Mouse (Mus musculus) liver, embryonic 14 days (tissue): Measurements from ENCODE around the gene Rac1. TPM values are rescaled to one million over a fixed set of nuclear protein-coding genes. Genes with fewer than 3 reads are reported as not detected.

Experiments used
- polyA plus RNA-seq: library from polyadenylated mRNA; depleted of rRNA; stranded (reverse); fragments of >200 nt; gene quantifications from 2 replicates; pipeline ENCODE4 v1.2.3, GENCODE M21; 2012; rRNA removed

The Rac1 gene
- 111 and 124 TPM in 2 replicates for polyA plus RNA-seq

GRCm38 (mm10) chr5:143527486-143528307, at the start of gene Rac1:
TSS of gene Rac1 (minus strand) at chr5:143528036.

GRCm38 (mm10) chr5:143464100-143464756, 63.6 kb downstream of the Rac1 start, which contains the start of gene Daglb:
TSS of gene Daglb (plus strand) at chr5:143464584.

Other genes starting within 250 kb of the Rac1 start
- gene Zfp853, start 234.4 kb downstream of the Rac1 start, polyA plus RNA-seq, result 0.06 and 0.08 TPM in 2 replicates
- gene E130309D02Rik, start 212.7 kb downstream of the Rac1 start, polyA plus RNA-seq, result 10.8 and 13.9 TPM in 2 replicates
- 15.1 and 16.1 TPM in 2 replicates for gene Zdhhc4, start 198.8 kb downstream of the Rac1 start, polyA plus RNA-seq
- 0.01 and 0.02 TPM in 2 replicates for gene Grid2ip, start 170.7 kb downstream of the Rac1 start, polyA plus RNA-seq
- gene Kdelr2, start 124.2 kb downstream of the Rac1 start, polyA plus RNA-seq, result 35.5 and 44.9 TPM in 2 replicates
- 4.0 and 5.2 TPM in 2 replicates for gene Daglb, start 63.5 kb downstream of the Rac1 start, polyA plus RNA-seq
- gene Cyth3, start 94.4 kb upstream of the Rac1 start, polyA plus RNA-seq, result 21.3 and 25.8 TPM in 2 replicates
- 1.5 and 1.8 TPM in 2 replicates for gene Usp42, start 204.2 kb upstream of the Rac1 start, polyA plus RNA-seq